Mouse (Mus musculus): ENCODE measurements around the gene Gm3336. TPM values are rescaled to one million over a fixed set of nuclear protein-coding genes. Genes with fewer than 3 reads are reported as not detected.
A peak's percentile ranks its signal among the peaks of the same experiment; 100 is the strongest.

Gene Gm3336
- polyA plus RNA-seq, 1 experiment, result 73.6 TPM

GRCm38 (mm10) chr8:70675336-70675735, 43.0 kb upstream of the Gm3336 start:
- Histone ChIP-seq H3K27ac (ENCODE audit: insufficient read depth, low read depth, low read length) (peak overlapping the region; percentile 93), H3K27me3 (ENCODE audit: control insufficient read depth, insufficient read depth, low read length) (no peaks in the 10 kb centered on the region)
- TF ChIP-seq CTCF (IDR thresholded peaks at IDR 0.05; ENCODE audit: extremely low read depth, insufficient read length, insufficient replicate concordance, low read depth, low read length), result no peak
- TF ChIP-seq POLR2A (IDR thresholded peaks at IDR 0.05; ENCODE audit: low read depth, low read length), result no peak

GRCm38 (mm10) chr8:70677451-70678080, 40.8 kb upstream of the Gm3336 start:
- Histone ChIP-seq H3K4me3 (ENCODE audit: low read depth, low read length) (no peak overlapping the region), H3K4me1 (ENCODE audit: control insufficient read depth, insufficient read depth, insufficient read length, low read length) (peaks cover 65% of the 10 kb centered on the region), H3K27ac (ENCODE audit: insufficient read depth, low read depth, low read length) (no peak overlapping the region), H3K27me3 (ENCODE audit: control insufficient read depth, insufficient read depth, low read length) (no peaks in the 10 kb centered on the region), H3K36me3 (ENCODE audit: control insufficient read depth, insufficient read depth, low read length) (peaks cover 3% of the 10 kb centered on the region; the same call in 1 of the 2 replicates)
- WGBS, result 83% methylated on average over 15 of the region's 15 CpGs
- TF ChIP-seq CTCF (IDR thresholded peaks at IDR 0.05; ENCODE audit: extremely low read depth, insufficient read length, insufficient replicate concordance, low read depth, low read length) (no peak), POLR2A (IDR thresholded peaks at IDR 0.05; ENCODE audit: low read depth, low read length) (no peak)

More at GRCm38 (mm10) chr8:70675336-70675735, 43.0 kb upstream of the Gm3336 start:
- H3K4me3 ChIP-seq (ENCODE audit: low read depth, low read length), result no peak overlapping the region
- H3K4me1 ChIP-seq (ENCODE audit: control insufficient read depth, insufficient read depth, insufficient read length, low read length), result peaks cover 50% of the 10 kb centered on the region
- 81% methylated on average over 1 of the region's 1 CpGs for WGBS
- peaks cover 3% of the 10 kb centered on the region; the same call in 1 of the 2 replicates for H3K36me3 ChIP-seq (ENCODE audit: control insufficient read depth, insufficient read depth, low read length)

GRCm38 (mm10) chr8:70678679-70679078, 39.7 kb upstream of the Gm3336 start:
- Histone ChIP-seq H3K4me3 (ENCODE audit: low read depth, low read length) (no peak overlapping the region), H3K27me3 (ENCODE audit: control insufficient read depth, insufficient read depth, low read length) (no peaks in the 10 kb centered on the region), H3K4me1 (ENCODE audit: control insufficient read depth, insufficient read depth, insufficient read length, low read length) (peaks cover 67% of the 10 kb centered on the region), H3K36me3 (ENCODE audit: control insufficient read depth, insufficient read depth, low read length) (peaks cover 3% of the 10 kb centered on the region; the same call in 1 of the 2 replicates), H3K27ac (ENCODE audit: insufficient read depth, low read depth, low read length) (peak overlapping the region; percentile 98)
- TF ChIP-seq CTCF (IDR thresholded peaks at IDR 0.05; ENCODE audit: extremely low read depth, insufficient read length, insufficient replicate concordance, low read depth, low read length) (no peak), POLR2A (IDR thresholded peaks at IDR 0.05; ENCODE audit: low read depth, low read length) (no peak)

- peaks cover 60% of the 10 kb centered on the region for H3K4me1 ChIP-seq (ENCODE audit: control insufficient read depth, insufficient read depth, insufficient read length, low read length)
- H3K36me3 ChIP-seq (ENCODE audit: control insufficient read depth, insufficient read depth, low read length), result peaks cover 3% of the 10 kb centered on the region; the same call in 1 of the 2 replicates
- TF ChIP-seq POLR2A (IDR thresholded peaks at IDR 0.05; ENCODE audit: low read depth, low read length) (peak; percentile 48; the same call in 1 of the 2 replicates), CTCF (IDR thresholded peaks at IDR 0.05; ENCODE audit: extremely low read depth, insufficient read length, insufficient replicate concordance, low read depth, low read length) (no peak)
- H3K27ac ChIP-seq (ENCODE audit: insufficient read depth, low read depth, low read length), result peak overlapping the region; percentile 98
- H3K4me3 ChIP-seq (ENCODE audit: low read depth, low read length), result no peak overlapping the region
- WGBS, result 69% methylated on average over 4 of the region's 4 CpGs
- H3K27me3 ChIP-seq (ENCODE audit: control insufficient read depth, insufficient read depth, low read length), result no peaks in the 10 kb centered on the region
Measured at GRCm38 (mm10) chr8:70679404-70679803, 38.9 kb upstream of the Gm3336 start.

GRCm38 (mm10) chr8:70680039-70680438, 38.3 kb upstream of the Gm3336 start:
- Histone ChIP-seq H3K27me3 (ENCODE audit: control insufficient read depth, insufficient read depth, low read length) (no peaks in the 10 kb centered on the region), H3K36me3 (ENCODE audit: control insufficient read depth, insufficient read depth, low read length) (peaks cover 3% of the 10 kb centered on the region; the same call in 1 of the 2 replicates), H3K4me3 (ENCODE audit: low read depth, low read length) (no peak overlapping the region), H3K4me1 (ENCODE audit: control insufficient read depth, insufficient read depth, insufficient read length, low read length) (peaks cover 53% of the 10 kb centered on the region), H3K27ac (ENCODE audit: insufficient read depth, low read depth, low read length) (peak overlapping the region; percentile 98)
- TF ChIP-seq POLR2A (IDR thresholded peaks at IDR 0.05; ENCODE audit: low read depth, low read length) (no peak), CTCF (IDR thresholded peaks at IDR 0.05; ENCODE audit: extremely low read depth, insufficient read length, insufficient replicate concordance, low read depth, low read length) (no peak)
- WGBS, result 15% methylated on average over 3 of the region's 3 CpGs

- no peak overlapping the region for H3K4me3 ChIP-seq (ENCODE audit: low read depth, low read length)
- H3K27ac ChIP-seq (ENCODE audit: insufficient read depth, low read depth, low read length), result no peak overlapping the region
- H3K27me3 ChIP-seq (ENCODE audit: control insufficient read depth, insufficient read depth, low read length), result no peaks in the 10 kb centered on the region
- no peak for TF ChIP-seq CTCF (IDR thresholded peaks at IDR 0.05; ENCODE audit: extremely low read depth, insufficient read length, insufficient replicate concordance, low read depth, low read length)
- no peak for TF ChIP-seq POLR2A (IDR thresholded peaks at IDR 0.05; ENCODE audit: low read depth, low read length)
- 59% methylated on average over 3 of the region's 3 CpGs for WGBS
- H3K4me1 ChIP-seq (ENCODE audit: control insufficient read depth, insufficient read depth, insufficient read length, low read length), result peaks cover 49% of the 10 kb centered on the region
- H3K36me3 ChIP-seq (ENCODE audit: control insufficient read depth, insufficient read depth, low read length), result peaks cover 3% of the 10 kb centered on the region; the same call in 1 of the 2 replicates
Measured at GRCm38 (mm10) chr8:70681410-70681809, 36.9 kb upstream of the Gm3336 start.

GRCm38 (mm10) chr8:70682193-70682592, 36.1 kb upstream of the Gm3336 start:
- WGBS, result 18% methylated on average over 19 of the region's 19 CpGs
- Histone ChIP-seq H3K4me1 (ENCODE audit: control insufficient read depth, insufficient read depth, insufficient read length, low read length) (peaks cover 48% of the 10 kb centered on the region), H3K36me3 (ENCODE audit: control insufficient read depth, insufficient read depth, low read length) (peaks cover 3% of the 10 kb centered on the region; the same call in 1 of the 2 replicates), H3K4me3 (ENCODE audit: low read depth, low read length) (no peak overlapping the region), H3K27me3 (ENCODE audit: control insufficient read depth, insufficient read depth, low read length) (no peaks in the 10 kb centered on the region), H3K27ac (ENCODE audit: insufficient read depth, low read depth, low read length) (peak overlapping the region; percentile 33; the same call in 1 of the 2 replicates)
- TF ChIP-seq CTCF (IDR thresholded peaks at IDR 0.05; ENCODE audit: extremely low read depth, insufficient read length, insufficient replicate concordance, low read depth, low read length), result no peak
- TF ChIP-seq POLR2A (IDR thresholded peaks at IDR 0.05; ENCODE audit: low read depth, low read length), result 0 out of 2 replicates have a peak, but pooled peaks have one; percentile 11

Measured in small intestine, adult 2 months (tissue).